Mouse (Mus musculus) C2C12 (cell line): ENCODE measurements around the gene Smad1. TPM values are rescaled to one million over a fixed set of nuclear protein-coding genes. Genes with fewer than 3 reads are reported as not detected.

Experiments used
- H3K27me3 ChIP-seq: one replicate; pipeline ENCODE4 v1.6.1; 2011; ENCODE audit not compliant: control insufficient read depth, insufficient read depth, insufficient read length
- H3K36me3 ChIP-seq: one replicate; pipeline ENCODE4 v1.6.1; 2011; ENCODE audit not compliant: control insufficient read depth, insufficient read depth
- H3K4me3 ChIP-seq: one replicate; pipeline ENCODE4 v1.5.1; 2011; ENCODE audit warnings: mild to moderate bottlenecking, control low read depth; ENCODE audit not compliant: poor library complexity, insufficient read depth, severe bottlenecking
- H3K79me2 ChIP-seq: one replicate; pipeline ENCODE4 v1.6.1; 2011; ENCODE audit not compliant: control insufficient read depth, insufficient read depth
- H3K79me3 ChIP-seq: one replicate; pipeline ENCODE4 v1.6.1; 2011; ENCODE audit warnings: low read depth, control low read depth
- H3ac ChIP-seq: one replicate; pipeline ENCODE3; 2011; ENCODE audit warnings: low read depth; ENCODE audit not compliant: control insufficient read depth, insufficient read length
- CEBPB ChIP-seq: IDR thresholded peaks from one replicate; pipeline ENCODE4 v1.6.1; 2011; ENCODE audit warnings: low read depth, mild to moderate bottlenecking, control low read depth, moderate library complexity
- CTCF ChIP-seq: IDR thresholded peaks from one replicate; pipeline ENCODE4 v1.5.1; 2011; ENCODE audit not compliant: control insufficient read depth, insufficient read depth, insufficient read length
- FOSL1 ChIP-seq: IDR thresholded peaks from one replicate; pipeline ENCODE4 v1.8.0; 2011; ENCODE audit warnings: mild to moderate bottlenecking, low read length; ENCODE audit not compliant: poor library complexity, insufficient read depth, severe bottlenecking
- MAX ChIP-seq: IDR thresholded peaks from one replicate; pipeline ENCODE4 v1.6.1; 2011; ENCODE audit warnings: mild to moderate bottlenecking, control low read depth
- MYOD1 ChIP-seq: IDR thresholded peaks from one replicate; pipeline ENCODE4 v1.6.1; 2011; ENCODE audit warnings: low read depth; ENCODE audit not compliant: control insufficient read depth, insufficient read length
- MYOG ChIP-seq: IDR thresholded peaks from one replicate; pipeline ENCODE4 v1.6.1; 2011; ENCODE audit not compliant: control insufficient read depth, insufficient read length; ENCODE audit errors: extremely low read depth
- USF1 ChIP-seq: IDR thresholded peaks from one replicate; pipeline ENCODE4 v1.6.1; 2011; ENCODE audit warnings: low read depth, mild to moderate bottlenecking, control low read depth, moderate library complexity
- polyA plus RNA-seq: library from polyadenylated mRNA; unstranded; fragments of >200 nt; fragmentation: generic; extraction: Trizol; gene quantifications from one replicate; pipeline ENCODE4 v1.2.1, GENCODE M21; 2012; ENCODE audit warnings: missing spikeins

Smad1 gene
- polyA plus RNA-seq, 1 experiment: 11.2 TPM

DNA sequence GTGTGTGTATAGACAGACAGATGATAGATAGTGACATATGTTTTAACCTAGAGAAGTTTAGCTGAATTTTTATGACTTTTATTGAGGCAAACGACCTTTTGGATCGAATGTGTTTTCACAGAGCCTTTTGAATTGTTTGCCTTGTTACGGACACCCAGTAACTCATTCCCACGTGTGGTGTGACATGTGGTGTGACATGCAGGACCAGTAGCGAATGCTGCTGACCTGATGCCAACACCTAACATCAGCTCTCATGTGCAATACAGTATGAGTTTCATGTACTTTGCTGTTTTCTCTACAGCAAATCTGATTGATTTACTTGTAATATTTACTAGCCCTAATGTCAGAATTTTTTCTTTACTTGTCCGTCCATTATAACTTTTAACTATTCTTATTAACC is 53.5 kb downstream of the Smad1 start:
- no peak for TF ChIP-seq MYOG
- TF ChIP-seq CEBPB: no peak
- no peak for TF ChIP-seq USF1
- TF ChIP-seq MAX: no peak
- no peak for TF ChIP-seq MYOD1
- no peak for TF ChIP-seq CTCF
- TF ChIP-seq FOSL1: no peak
- H3K79me3 ChIP-seq: no peaks in the 10 kb centered on the region
- no peaks in the 10 kb centered on the region for H3K79me2 ChIP-seq
- no peaks in the 10 kb centered on the region for H3K27me3 ChIP-seq
- no peak overlapping the region for H3K4me3 ChIP-seq
- no peak overlapping the region for H3ac ChIP-seq
- H3K36me3 ChIP-seq: peaks cover 24% of the 10 kb centered on the region

DNA sequence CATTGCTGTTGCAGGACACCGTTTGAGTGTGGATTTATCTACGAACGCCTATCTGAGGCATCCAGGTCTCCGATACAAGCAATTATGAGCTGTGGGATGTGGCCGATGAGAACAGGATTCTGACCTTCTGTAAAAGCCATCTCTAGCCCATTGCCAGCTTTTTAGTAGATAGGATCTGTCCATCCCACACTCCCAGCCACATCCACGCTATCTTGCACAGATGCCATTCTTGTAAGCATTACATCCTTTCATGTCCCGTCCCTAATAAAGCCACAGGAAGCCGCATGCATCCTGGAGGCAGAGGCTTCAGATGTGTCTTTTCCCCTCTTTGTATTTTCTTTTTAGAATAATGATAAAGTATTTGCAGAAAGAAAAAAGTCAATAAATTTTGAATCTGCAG is 58.1 kb downstream of the Smad1 start:
- Histone ChIP-seq H3ac (no peak overlapping the region), H3K36me3 (peaks cover 33% of the 10 kb centered on the region), H3K79me3 (no peaks in the 10 kb centered on the region), H3K4me3 (no peak overlapping the region), H3K27me3 (no peaks in the 10 kb centered on the region), H3K79me2 (no peaks in the 10 kb centered on the region)
- TF ChIP-seq CEBPB: no peak
- TF ChIP-seq CTCF: no peak
- no peak for TF ChIP-seq MAX
- TF ChIP-seq USF1: no peak
- TF ChIP-seq MYOD1: no peak
- TF ChIP-seq MYOG: no peak
- no peak for TF ChIP-seq FOSL1

DNA sequence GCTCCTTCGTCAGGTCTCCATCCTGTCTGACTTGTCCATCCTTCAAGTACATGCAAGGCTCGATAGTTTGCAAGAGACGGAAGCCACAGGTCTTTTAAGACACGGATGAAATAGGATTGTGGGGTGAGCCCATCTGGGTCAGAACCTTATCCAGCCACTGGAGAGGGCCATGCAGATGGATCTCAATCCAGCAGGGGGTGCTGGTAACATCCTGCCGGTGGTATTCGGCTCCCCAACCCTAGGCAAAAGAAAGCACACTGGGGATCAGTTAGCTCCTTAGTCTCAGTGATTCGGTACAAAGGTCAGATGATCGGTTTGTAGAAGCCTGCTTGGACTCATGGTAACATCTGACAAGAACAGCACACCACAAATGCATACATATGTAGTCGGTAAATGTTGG is 59.8 kb downstream of the Smad1 start:
- Histone ChIP-seq H3K36me3 (peaks cover 33% of the 10 kb centered on the region), H3K27me3 (no peaks in the 10 kb centered on the region)
- TF ChIP-seq CEBPB (no peak), MAX (no peak), MYOD1 (no peak), CTCF (peak; percentile 40)

DNA sequence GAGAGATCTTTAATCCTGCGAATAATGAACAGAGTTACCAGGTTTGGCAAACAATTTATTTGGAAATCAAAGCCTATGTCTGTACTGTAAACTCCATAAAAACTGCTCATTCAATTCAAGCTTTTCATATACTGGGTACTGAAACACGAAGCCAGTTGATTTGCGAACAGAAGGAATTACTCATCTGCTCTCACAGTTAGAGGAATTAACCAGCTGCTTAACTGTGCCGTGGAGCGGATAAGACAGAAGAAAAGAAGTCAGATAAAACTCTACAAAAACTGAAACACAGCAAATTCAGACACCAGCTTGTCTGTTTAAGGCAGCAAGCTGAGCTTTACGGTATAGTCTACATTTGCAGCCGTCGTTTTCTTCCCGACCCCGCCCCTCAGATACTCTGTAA is 60.7 kb downstream of the Smad1 start:
- H3K27me3 ChIP-seq: no peaks in the 10 kb centered on the region
- TF ChIP-seq CTCF (no peak), USF1 (no peak), CEBPB (no peak), MAX (no peak), MYOG (no peak), FOSL1 (no peak), MYOD1 (no peak)
- H3K79me2 ChIP-seq: no peaks in the 10 kb centered on the region
- H3ac ChIP-seq: no peak overlapping the region
- H3K4me3 ChIP-seq: no peak overlapping the region
- peaks cover 33% of the 10 kb centered on the region for H3K36me3 ChIP-seq
- no peaks in the 10 kb centered on the region for H3K79me3 ChIP-seq

More for the DNA sequence above, 59.8 kb downstream of the Smad1 start:
- no peak overlapping the region for H3ac ChIP-seq
- H3K4me3 ChIP-seq: no peak overlapping the region
- H3K79me2 ChIP-seq: no peaks in the 10 kb centered on the region
- H3K79me3 ChIP-seq: no peaks in the 10 kb centered on the region

DNA sequence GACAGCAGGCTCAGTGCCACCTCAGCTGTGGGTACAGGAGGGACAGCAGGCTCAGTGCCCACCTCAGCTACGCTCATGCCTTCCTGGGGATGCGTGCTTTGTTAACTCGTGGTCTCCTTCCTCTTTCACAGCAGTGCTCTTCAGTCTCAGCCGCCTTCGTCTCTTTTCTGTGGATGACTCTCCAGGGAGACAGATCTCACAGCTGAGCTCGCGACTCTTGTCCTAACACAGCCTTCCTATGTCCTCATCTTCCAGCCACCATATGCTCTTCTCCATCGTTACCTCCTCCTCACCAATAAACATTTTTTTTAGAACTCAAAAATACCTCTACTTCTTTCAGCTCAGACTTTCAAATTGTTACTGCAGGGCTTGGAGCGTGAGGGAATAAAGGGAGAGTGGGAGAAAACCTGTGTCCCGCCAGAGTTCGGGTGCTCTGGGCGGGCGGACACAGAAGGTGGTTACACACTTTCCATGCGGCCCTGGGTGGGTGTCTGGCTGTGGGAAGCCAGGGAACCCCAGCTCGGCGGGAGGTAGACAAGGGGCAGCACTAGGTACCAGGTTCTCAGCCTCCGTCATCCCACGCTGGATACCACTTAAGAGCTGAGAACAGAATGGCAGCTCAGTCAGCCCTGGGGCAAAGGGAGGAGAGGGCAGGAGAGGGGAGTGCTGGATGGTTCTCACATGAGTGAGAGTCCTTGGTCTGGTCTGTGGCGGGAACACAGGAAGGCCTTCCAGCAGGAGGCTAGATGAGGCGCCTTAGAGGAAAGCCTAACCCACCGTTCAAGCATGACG is 67.0 kb downstream of the Smad1 start:
- H3K79me2 ChIP-seq: no peaks in the 10 kb centered on the region
- TF ChIP-seq CTCF (no peak), CEBPB (no peak), MAX (no peak), USF1 (no peak), MYOG (no peak), MYOD1 (no peak), FOSL1 (no peak)
- no peaks in the 10 kb centered on the region for H3K36me3 ChIP-seq
- H3K4me3 ChIP-seq: no peak overlapping the region
- H3K79me3 ChIP-seq: no peaks in the 10 kb centered on the region
- H3K27me3 ChIP-seq: no peaks in the 10 kb centered on the region
- no peak overlapping the region for H3ac ChIP-seq
